Mouse (Mus musculus) spleen, adult 2 months (tissue): ENCODE measurements around the gene Atl3. TPM values are rescaled to one million over a fixed set of nuclear protein-coding genes. Genes with fewer than 3 reads are reported as not detected.

Source experiments
- DNase-seq, 2 experiments: peaks; one replicate each; pipeline versions ENCODE4 v3.0.0 to v3.0.0-alpha.2; 2012 to 2021; ENCODE audit warnings: low spot score in 2 of 2, low read depth in 1 of 2
- H3K27ac ChIP-seq: fragments of 200-500 bp; 2 replicates; pipeline ENCODE4 v1.5.1; 2012; ENCODE audit warnings: low read length, inconsistent platforms; ENCODE audit not compliant: insufficient read depth
- H3K27me3 ChIP-seq: fragments of 200-500 bp; 2 replicates; pipeline ENCODE4 v1.6.1; 2012; ENCODE audit warnings: mild to moderate bottlenecking, moderate library complexity, low read length, inconsistent platforms; ENCODE audit not compliant: control insufficient read depth, insufficient read depth
- H3K36me3 ChIP-seq: fragments of 200-500 bp; 2 replicates; pipeline ENCODE4 v1.6.1; 2012; ENCODE audit warnings: mild to moderate bottlenecking, low read length, inconsistent platforms; ENCODE audit not compliant: control insufficient read depth, insufficient read depth
- H3K4me1 ChIP-seq: fragments of 200-500 bp; 2 replicates; pipeline ENCODE4 v1.6.1; 2011; ENCODE audit warnings: inconsistent platforms; ENCODE audit not compliant: control insufficient read depth, insufficient read depth, insufficient read length
- H3K4me3 ChIP-seq: fragments of 200-500 bp; 2 replicates; pipeline ENCODE4 v1.5.1; 2011; ENCODE audit warnings: mild to moderate bottlenecking, inconsistent platforms; ENCODE audit not compliant: insufficient read depth, insufficient read length; ENCODE audit errors: extremely low read depth
- CTCF ChIP-seq: fragments of 200-500 bp; IDR thresholded peaks from 2 replicates; pipeline ENCODE4 v1.5.1; 2011; ENCODE audit warnings: mild to moderate bottlenecking, inconsistent platforms; ENCODE audit not compliant: insufficient read depth, insufficient read length, insufficient replicate concordance; ENCODE audit errors: extremely low read depth
- POLR2A ChIP-seq: fragments of 200-500 bp; IDR thresholded peaks from 2 replicates; pipeline ENCODE4 v1.6.1; 2011; ENCODE audit warnings: low read depth, low read length, inconsistent platforms
- WGBS: fragments of 180-500 bp; shearing (Covaris S2); methylation state at CpG from one replicate; pipeline ENCODE4 v1.1.7; 2018; 5-methylcytosine and 5-hydroxymethylcytosine counted together
- polyA plus RNA-seq: library from polyadenylated mRNA; depleted of rRNA; stranded (reverse); fragments of >200 nt; gene quantifications from 2 replicates; pipeline ENCODE4 v1.2.3, GENCODE M21; 2012

Atl3 gene
- polyA plus RNA-seq, 1 experiment, result 6.7 TPM

GRCm38 (mm10) chr19:7498816-7499215, 5.0 kb downstream of the Atl3 start:
- TF ChIP-seq CTCF, result no peak
- no peak for TF ChIP-seq POLR2A
- Histone ChIP-seq H3K27me3 (no peaks in the 10 kb centered on the region), H3K4me1 (no peaks in the 10 kb centered on the region; the same call in 1 of the 2 replicates), H3K36me3 (no peaks in the 10 kb centered on the region), H3K4me3 (no peak overlapping the region), H3K27ac (no peak overlapping the region)
- 93% methylated on average over 2 of the region's 2 CpGs for WGBS
- no peak for DNase-seq

DNA sequence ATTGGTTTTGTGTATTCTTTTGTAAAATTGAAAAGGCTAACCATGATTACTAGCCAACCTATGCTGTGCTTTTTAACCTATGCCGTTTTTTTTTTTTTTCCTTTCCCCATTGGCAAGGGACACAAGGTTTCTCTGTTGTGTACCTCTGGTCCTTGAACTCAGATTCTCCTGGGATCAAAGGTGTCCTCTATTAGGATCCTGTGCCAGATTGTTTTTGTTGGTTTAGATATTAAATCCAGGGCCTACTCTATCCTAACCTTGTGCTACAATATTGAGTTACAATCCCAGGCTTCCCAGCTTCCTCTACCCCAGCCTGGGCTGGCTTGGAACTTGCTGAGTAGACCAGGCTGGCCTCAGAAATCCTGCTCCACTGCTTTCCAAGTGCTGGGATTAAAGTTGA, 6.9 kb downstream of the Atl3 start:
- 83% methylated on average over 1 of the region's 1 CpGs for WGBS
- Histone ChIP-seq H3K27ac (no peak overlapping the region), H3K27me3 (no peaks in the 10 kb centered on the region), H3K4me3 (no peak overlapping the region), H3K4me1 (peaks cover 3% of the 10 kb centered on the region; the same call in 1 of the 2 replicates), H3K36me3 (no peaks in the 10 kb centered on the region)
- no peak for DNase-seq
- TF ChIP-seq CTCF (no peak), POLR2A (no peak)

DNA sequence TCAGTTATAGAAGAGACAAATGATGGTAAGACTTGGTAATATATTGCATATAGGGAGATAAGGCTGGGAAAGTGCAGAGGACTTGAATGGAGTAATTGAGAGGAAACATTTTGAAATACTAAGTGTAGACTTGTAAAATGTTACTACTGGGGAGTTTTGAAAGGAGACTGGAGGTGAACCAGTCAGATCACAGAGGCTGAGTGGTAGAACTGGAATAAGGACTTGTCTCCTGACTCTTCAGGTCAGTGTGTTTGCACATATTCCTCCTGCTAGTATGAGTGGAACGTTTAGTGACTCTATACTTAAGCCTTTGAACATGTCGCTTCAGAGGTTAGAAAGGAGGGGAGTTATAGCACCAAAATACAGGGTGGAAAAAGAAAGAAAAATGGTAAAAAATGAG, 8.6 kb downstream of the Atl3 start:
- WGBS, result 88% methylated on average over 2 of the region's 2 CpGs
- no peaks in the 10 kb centered on the region for H3K27me3 ChIP-seq
- no peak for DNase-seq

GRCm38 (mm10) chr19:7506321-7506720, 12.5 kb downstream of the Atl3 start:
- TF ChIP-seq CTCF (no peak), POLR2A (no peak)
- no peak overlapping the region for H3K4me3 ChIP-seq
- H3K27me3 ChIP-seq, result no peaks in the 10 kb centered on the region
- H3K36me3 ChIP-seq, result peaks cover 6% of the 10 kb centered on the region
- DNase-seq, result no peak
- no peak overlapping the region for H3K27ac ChIP-seq
- peaks cover 3% of the 10 kb centered on the region; the same call in 1 of the 2 replicates for H3K4me1 ChIP-seq
- WGBS, result 86% methylated on average over 1 of the region's 1 CpGs

More for the DNA sequence above, 8.6 kb downstream of the Atl3 start:
- Histone ChIP-seq H3K4me3 (no peak overlapping the region), H3K36me3 (no peaks in the 10 kb centered on the region), H3K4me1 (peaks cover 3% of the 10 kb centered on the region; the same call in 1 of the 2 replicates), H3K27ac (no peak overlapping the region)
- TF ChIP-seq POLR2A, result no peak

DNA sequence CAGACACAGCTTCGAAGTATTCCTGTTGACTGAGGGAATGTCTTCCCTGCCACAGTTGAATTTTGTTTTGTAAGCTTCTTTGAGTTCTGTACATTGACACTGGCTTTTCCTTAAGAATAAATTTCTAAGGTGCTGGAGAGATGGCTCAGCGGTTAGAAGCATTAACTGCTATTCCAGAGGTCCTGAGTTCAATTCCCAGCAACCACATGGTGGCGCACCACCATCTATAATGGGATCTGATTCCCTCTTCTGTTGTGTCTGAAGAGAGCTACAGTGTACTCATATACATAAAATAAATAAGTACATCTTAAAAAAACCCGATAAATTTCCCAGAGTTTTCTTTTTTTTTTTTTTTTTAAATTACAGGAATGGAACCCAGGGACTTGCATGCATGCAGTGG, 14.2 kb downstream of the Atl3 start:
- Histone ChIP-seq H3K27ac (no peak overlapping the region), H3K4me1 (0 out of 2 replicates have a peak, but pooled peaks cover 3% of the 10 kb centered on the region), H3K4me3 (no peak overlapping the region), H3K36me3 (peaks cover 6% of the 10 kb centered on the region), H3K27me3 (no peaks in the 10 kb centered on the region)
- DNase-seq, result no peak
- TF ChIP-seq CTCF (no peak), POLR2A (no peak)
- 89% methylated on average over 4 of the region's 4 CpGs for WGBS

DNA sequence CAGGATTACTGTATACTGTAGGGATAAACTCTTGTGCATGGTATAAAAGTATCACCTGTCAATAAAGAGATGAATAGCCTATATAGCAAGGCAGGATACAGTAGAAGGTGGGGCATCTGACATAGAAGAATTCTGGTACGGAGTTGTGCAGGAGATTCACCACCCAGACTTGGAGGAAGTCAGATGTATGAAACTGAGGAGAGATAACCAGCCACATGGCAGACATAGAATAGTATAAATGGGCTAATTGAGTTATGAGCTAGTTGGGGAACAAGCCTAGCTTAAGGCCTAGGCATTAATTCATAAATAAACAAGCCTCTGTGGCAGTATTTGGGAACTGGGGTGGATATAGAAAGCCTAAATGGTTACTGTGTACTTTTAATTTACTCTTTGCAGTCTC, 22.6 kb downstream of the Atl3 start:
- WGBS, result 84% methylated on average over 1 of the region's 1 CpGs
- no peaks in the 10 kb centered on the region for H3K27me3 ChIP-seq
- no peaks in the 10 kb centered on the region for H3K4me1 ChIP-seq
- no peak for TF ChIP-seq POLR2A
- no peak for TF ChIP-seq CTCF
- no peak for DNase-seq
- peaks cover 5% of the 10 kb centered on the region; the same call in 1 of the 2 replicates for H3K36me3 ChIP-seq
- H3K4me3 ChIP-seq, result no peak overlapping the region
- no peak overlapping the region for H3K27ac ChIP-seq

DNA sequence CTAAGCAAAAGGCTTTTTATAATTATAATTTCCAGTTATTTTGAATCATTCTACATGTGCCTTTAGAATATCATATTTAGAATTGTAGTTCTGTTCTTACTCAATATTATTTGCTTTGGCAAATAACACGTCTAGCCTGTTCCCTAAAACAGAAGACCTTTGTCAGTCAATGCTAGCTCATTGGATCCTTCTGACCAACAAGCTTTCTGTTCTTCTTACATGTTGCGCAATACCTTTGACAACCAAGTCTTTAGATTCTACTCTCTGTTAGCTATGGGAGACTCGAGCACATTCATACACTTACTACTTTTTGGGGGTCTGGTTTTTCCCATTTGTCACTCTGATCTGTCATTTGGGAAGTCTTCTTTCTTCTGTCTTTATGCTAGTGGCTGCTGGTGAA, 27.8 kb downstream of the Atl3 start:
- Histone ChIP-seq H3K27ac (no peak overlapping the region), H3K27me3 (no peaks in the 10 kb centered on the region), H3K4me3 (no peak overlapping the region), H3K4me1 (no peaks in the 10 kb centered on the region), H3K36me3 (peaks cover 23% of the 10 kb centered on the region)
- no peak for DNase-seq
- TF ChIP-seq CTCF (no peak), POLR2A (no peak)
- 91% methylated on average over 3 of the region's 3 CpGs for WGBS
